Mouse (Mus musculus) megakaryocyte, embryonic 14.5 days (primary cell): ENCODE data around the gene Ppp4r4. TPM values are rescaled to one million over a fixed set of nuclear protein-coding genes. Genes with fewer than 3 reads are reported as not detected.

Experiments
- H3K27me3 ChIP-seq: replicated peaks from 2 replicates; pipeline ENCODE3; 2012; ENCODE audit warnings: inconsistent platforms
- H3K36me3 ChIP-seq: replicated peaks from 2 replicates; pipeline ENCODE3; 2012; ENCODE audit warnings: low read length, inconsistent platforms, mixed read lengths
- H3K4me1 ChIP-seq: 2 replicates; pipeline ENCODE4 v1.6.1; 2012; ENCODE audit warnings: inconsistent platforms
- H3K4me3 ChIP-seq: replicated peaks from 2 replicates; pipeline ENCODE3; 2012; ENCODE audit warnings: moderate library complexity, mild to moderate bottlenecking, inconsistent platforms
- H3K9me3 ChIP-seq: 2 replicates; pipeline ENCODE4 v1.6.1; 2012; ENCODE audit warnings: inconsistent platforms
- FLI1 ChIP-seq: IDR thresholded peaks from 2 replicates; pipeline ENCODE4 v1.6.1; 2012; ENCODE audit warnings: low read length, inconsistent platforms, mixed read lengths
- GATA1 ChIP-seq: IDR thresholded peaks from 3 replicates; pipeline ENCODE4 v1.6.1; 2012; ENCODE audit warnings: mixed read lengths, low read length, inconsistent platforms, borderline replicate concordance
- polyA plus RNA-seq: library from polyadenylated mRNA; stranded (reverse); fragments of >175 nt; gene quantifications from 2 replicates; pipeline ENCODE4 v1.2.3, GENCODE M21; 2012; ENCODE audit warnings: low replicate concordance; ENCODE audit not compliant: insufficient read depth

The Ppp4r4 gene
- polyA plus RNA-seq, 1 experiment: not detected

DNA sequence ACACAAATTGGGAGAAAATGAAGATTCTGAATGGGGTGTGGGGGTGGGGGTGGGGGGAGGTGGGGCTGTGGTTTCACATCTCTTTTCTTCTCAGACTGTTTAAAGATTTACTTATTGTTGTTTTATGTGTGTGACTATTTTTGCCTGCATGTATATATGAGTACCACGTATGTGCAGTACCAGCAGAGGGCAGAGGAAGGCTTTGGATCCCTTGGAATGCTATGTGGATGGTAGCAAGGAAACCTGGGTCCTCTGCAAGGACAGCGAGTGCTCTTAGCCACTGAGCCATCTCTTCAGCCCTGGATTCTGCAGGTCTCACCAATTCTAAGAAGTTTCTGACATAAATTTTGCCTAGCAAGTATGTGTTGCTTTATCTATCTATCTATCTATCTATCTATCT lies 32.8 kb upstream of the Ppp4r4 start:
- no peaks in the 10 kb centered on the region for H3K36me3 ChIP-seq

DNA sequence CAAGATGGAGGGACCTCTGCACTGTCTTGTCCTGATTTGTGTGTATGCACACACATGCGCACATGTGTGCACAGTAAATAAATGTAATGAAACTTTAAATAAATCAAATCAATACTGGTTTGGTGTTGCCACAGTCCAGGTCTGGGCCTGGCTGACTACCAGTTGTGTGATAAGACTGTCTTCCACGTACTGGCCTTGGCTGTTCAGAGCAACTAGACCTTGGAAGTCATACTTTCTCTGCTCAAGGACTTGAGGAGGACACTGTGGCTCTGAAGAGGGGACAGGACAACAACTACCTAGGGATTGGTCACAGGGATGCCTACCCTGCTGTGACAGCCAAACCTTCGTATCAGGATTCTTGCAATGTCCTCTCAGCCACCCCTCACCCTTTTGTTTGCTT lies 28.8 kb upstream of the Ppp4r4 start:
- no peak overlapping the region for H3K4me3 ChIP-seq

More for the DNA sequence above, 32.8 kb upstream of the Ppp4r4 start:
- TF ChIP-seq FLI1: no peak
- no peak for TF ChIP-seq GATA1
- peaks cover 6% of the 10 kb centered on the region for H3K27me3 ChIP-seq
- H3K4me1 ChIP-seq: peaks cover 10% of the 10 kb centered on the region
- H3K9me3 ChIP-seq: peaks cover 35% of the 10 kb centered on the region
- no peak overlapping the region for H3K4me3 ChIP-seq

DNA sequence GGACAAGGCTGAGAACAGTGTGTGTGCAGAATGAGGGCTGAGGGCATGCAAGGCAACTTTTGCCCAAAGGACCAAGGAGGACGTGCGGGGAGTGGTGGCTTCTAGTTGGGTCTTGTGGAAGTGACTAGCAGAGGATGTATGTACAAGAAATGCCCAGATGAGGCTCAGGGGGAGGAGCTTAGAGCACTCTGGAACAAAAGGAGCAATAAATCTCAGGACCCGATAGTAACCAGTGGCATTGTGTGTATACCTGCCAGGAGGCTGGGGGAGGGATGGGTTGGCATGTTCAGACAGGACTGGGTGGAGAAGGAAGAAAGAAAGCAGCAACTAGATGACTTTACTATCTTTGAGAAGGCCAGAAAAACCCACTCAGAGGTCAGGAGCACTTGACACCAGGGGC lies 27.7 kb upstream of the Ppp4r4 start:
- Histone ChIP-seq H3K4me3 (no peak overlapping the region), H3K4me1 (no peaks in the 10 kb centered on the region), H3K9me3 (peaks cover 18% of the 10 kb centered on the region), H3K27me3 (peaks cover 10% of the 10 kb centered on the region), H3K36me3 (no peaks in the 10 kb centered on the region)
- TF ChIP-seq GATA1: no peak
- no peak for TF ChIP-seq FLI1

More for the DNA sequence above, 28.8 kb upstream of the Ppp4r4 start:
- TF ChIP-seq GATA1 (no peak), FLI1 (no peak)
- Histone ChIP-seq H3K9me3 (peaks cover 27% of the 10 kb centered on the region), H3K27me3 (peaks cover 10% of the 10 kb centered on the region), H3K4me1 (peaks cover 5% of the 10 kb centered on the region; the same call in 1 of the 2 replicates), H3K36me3 (no peaks in the 10 kb centered on the region)

DNA sequence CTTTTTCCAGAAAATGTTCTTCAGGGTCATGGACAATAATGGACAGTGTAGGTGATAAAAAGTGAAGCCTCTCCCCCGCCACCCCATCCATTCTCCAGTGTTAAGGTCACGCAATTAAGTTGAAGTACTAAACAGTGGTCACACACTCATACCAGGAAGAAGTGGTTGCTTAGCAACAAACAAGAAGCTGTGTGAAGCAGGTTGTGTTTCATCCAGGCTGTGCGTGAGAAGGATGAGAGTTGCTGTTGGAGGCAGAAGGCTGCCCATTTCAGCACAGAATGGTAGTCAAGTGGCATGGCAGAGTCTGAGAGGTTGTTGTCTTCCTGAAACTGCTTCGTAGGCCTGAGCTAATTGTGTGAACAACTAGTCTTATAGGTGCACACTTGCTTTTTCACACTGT lies 23.7 kb upstream of the Ppp4r4 start:
- H3K36me3 ChIP-seq: no peaks in the 10 kb centered on the region
- H3K4me3 ChIP-seq: no peak overlapping the region
- H3K9me3 ChIP-seq: 0 out of 2 replicates have a peak, but pooled peaks cover 2% of the 10 kb centered on the region
- no peak for TF ChIP-seq GATA1
- no peak for TF ChIP-seq FLI1
- no peaks in the 10 kb centered on the region; the same call in 1 of the 2 replicates for H3K4me1 ChIP-seq
- H3K27me3 ChIP-seq: peaks cover 13% of the 10 kb centered on the region

DNA sequence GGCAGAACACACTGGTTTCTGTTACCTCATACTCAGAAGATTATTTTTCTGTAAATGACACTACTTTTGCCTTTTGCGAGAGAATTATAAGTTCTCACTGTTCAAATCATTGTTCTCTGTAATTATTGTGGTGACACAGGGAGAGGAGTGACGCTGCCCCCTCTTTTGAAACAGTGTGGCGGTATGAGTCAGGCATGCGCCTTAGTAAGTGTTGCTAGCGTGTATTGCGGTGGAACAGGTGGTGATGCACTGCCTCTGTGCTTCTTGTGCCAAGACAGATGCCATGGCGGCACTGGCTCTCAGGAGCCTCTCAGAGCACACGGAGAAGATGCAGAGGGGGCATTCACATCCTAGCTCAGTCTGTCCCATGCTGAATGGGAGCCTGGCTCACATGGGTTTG lies 22.2 kb upstream of the Ppp4r4 start:
- Histone ChIP-seq H3K4me1 (peaks cover 5% of the 10 kb centered on the region; the same call in 1 of the 2 replicates), H3K9me3 (no peaks in the 10 kb centered on the region), H3K4me3 (no peak overlapping the region), H3K36me3 (no peaks in the 10 kb centered on the region), H3K27me3 (peaks cover 12% of the 10 kb centered on the region)
- no peak for TF ChIP-seq FLI1
- TF ChIP-seq GATA1: no peak

DNA sequence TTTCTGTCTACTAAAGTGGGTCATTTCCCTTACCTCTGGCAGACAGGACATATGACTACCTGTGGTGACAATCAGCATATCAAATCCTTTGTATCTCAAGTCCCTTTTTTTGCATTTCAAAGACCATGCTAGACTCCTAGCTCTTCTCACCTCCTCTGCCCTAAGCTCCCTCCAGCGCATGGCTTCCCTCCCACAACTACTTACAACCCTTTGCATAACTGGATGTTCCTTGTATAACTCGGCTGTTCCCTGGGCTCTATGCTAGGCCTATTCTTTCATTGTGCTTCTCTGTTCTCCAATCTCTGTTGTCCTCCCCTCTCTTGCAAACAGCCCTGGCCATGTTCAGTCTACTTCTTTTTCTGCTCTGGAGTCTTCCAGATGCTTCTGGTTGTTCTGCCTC lies 20.5 kb upstream of the Ppp4r4 start:
- Histone ChIP-seq H3K9me3 (peaks cover 2% of the 10 kb centered on the region; the same call in 1 of the 2 replicates), H3K27me3 (peaks cover 17% of the 10 kb centered on the region), H3K4me1 (peaks cover 5% of the 10 kb centered on the region; the same call in 1 of the 2 replicates), H3K36me3 (no peaks in the 10 kb centered on the region), H3K4me3 (no peak overlapping the region)
- TF ChIP-seq GATA1 (no peak), FLI1 (no peak)

DNA sequence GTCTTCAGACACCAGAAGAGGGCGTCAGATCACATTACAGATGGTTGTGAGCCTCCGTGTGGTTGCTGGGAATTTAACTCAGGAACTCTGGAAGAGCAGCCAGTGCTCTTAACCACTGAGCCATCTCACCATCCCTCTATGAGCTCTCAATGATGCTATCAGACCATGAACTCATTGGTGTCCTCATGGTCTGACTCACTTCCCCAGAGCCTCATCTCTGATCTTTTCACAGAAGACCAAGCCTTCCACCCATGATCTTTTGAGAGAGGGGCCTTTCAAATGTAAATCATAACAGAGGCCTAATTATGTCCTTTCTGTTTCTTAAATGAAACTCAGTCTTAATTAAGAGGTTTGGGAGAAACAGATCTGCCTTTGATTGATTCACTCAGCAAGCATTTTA lies 19.0 kb upstream of the Ppp4r4 start:
- peaks cover 13% of the 10 kb centered on the region for H3K27me3 ChIP-seq
- peaks cover 5% of the 10 kb centered on the region; the same call in 1 of the 2 replicates for H3K4me1 ChIP-seq
- H3K9me3 ChIP-seq: peaks cover 11% of the 10 kb centered on the region; the same call in 1 of the 2 replicates
- TF ChIP-seq GATA1 (no peak), FLI1 (no peak)
- no peaks in the 10 kb centered on the region for H3K36me3 ChIP-seq
- H3K4me3 ChIP-seq: no peak overlapping the region

DNA sequence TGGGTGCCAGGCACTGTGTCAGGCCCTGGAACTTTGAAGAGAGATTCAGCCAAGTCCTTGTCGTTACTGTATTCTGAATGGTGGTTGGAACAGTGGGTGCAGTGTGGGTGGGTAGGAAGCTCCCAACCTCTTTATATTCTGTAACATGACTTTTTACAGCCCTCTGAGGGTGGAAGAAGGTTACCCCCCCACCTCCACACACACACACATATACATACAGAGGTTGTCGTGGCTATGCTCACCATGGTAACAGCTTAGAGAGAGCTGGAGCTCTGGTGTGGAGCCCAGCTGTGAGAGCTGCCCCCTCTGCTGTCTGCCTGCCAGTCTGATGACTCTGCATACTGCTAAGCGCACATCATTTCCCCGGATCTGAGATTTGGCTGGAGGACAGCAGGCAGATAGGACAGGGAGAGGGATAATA lies 18.6 kb upstream of the Ppp4r4 start:
- Histone ChIP-seq H3K36me3 (no peaks in the 10 kb centered on the region), H3K4me1 (peaks cover 5% of the 10 kb centered on the region; the same call in 1 of the 2 replicates), H3K9me3 (peaks cover 11% of the 10 kb centered on the region; the same call in 1 of the 2 replicates), H3K27me3 (peaks cover 13% of the 10 kb centered on the region), H3K4me3 (no peak overlapping the region)
- no peak for TF ChIP-seq GATA1
- no peak for TF ChIP-seq FLI1

DNA sequence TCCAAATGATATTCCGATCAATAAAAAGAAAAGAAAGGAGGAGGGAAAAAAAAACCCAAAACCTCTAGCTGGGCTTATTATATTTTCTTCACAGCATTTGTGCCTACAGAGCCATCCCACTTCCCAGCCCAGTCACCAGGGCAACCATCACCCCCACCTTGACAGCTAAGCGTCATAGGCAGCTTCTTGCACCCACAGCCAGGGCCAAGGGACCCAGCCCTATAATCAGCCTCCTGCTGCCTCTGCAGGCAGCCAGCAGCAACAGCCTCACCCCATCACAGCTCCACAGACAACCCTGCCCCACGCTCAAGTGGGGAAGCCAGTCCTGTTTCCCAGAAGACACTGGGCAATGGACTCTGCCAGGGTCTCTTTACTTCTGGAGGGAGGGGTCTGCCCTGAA lies 17.7 kb upstream of the Ppp4r4 start:
- H3K4me1 ChIP-seq: peaks cover 5% of the 10 kb centered on the region; the same call in 1 of the 2 replicates
- no peak overlapping the region for H3K4me3 ChIP-seq
- H3K9me3 ChIP-seq: peaks cover 11% of the 10 kb centered on the region; the same call in 1 of the 2 replicates
- TF ChIP-seq FLI1: no peak
- TF ChIP-seq GATA1: no peak
- peaks cover 13% of the 10 kb centered on the region for H3K27me3 ChIP-seq
- no peaks in the 10 kb centered on the region for H3K36me3 ChIP-seq

DNA sequence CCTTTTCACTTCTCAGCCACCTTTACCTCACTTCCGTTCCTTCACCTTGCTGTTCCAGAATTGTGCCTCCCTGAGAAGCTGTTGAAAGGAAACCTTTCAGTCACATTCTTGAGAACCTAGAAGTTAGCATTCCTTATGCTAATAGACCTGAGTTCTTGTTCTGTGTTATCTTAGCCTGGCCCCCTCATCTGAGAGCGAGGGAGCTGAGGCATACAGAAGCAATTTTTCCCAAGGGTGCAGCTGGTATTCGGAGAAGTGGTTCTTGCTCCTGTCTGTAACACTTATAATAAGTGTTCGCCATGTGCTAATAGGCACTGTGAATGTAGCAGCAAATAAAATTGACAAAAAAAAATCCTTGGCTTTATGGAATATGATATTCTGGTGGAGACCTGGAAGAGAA lies 16.4 kb upstream of the Ppp4r4 start:
- Histone ChIP-seq H3K36me3 (no peaks in the 10 kb centered on the region), H3K27me3 (peaks cover 10% of the 10 kb centered on the region), H3K9me3 (peaks cover 11% of the 10 kb centered on the region; the same call in 1 of the 2 replicates), H3K4me1 (peaks cover 5% of the 10 kb centered on the region; the same call in 1 of the 2 replicates), H3K4me3 (no peak overlapping the region)
- TF ChIP-seq GATA1 (no peak), FLI1 (no peak)
